Comparison of ENCODE assay signal across 9 mouse cellular contexts in the genomic region with DNA sequence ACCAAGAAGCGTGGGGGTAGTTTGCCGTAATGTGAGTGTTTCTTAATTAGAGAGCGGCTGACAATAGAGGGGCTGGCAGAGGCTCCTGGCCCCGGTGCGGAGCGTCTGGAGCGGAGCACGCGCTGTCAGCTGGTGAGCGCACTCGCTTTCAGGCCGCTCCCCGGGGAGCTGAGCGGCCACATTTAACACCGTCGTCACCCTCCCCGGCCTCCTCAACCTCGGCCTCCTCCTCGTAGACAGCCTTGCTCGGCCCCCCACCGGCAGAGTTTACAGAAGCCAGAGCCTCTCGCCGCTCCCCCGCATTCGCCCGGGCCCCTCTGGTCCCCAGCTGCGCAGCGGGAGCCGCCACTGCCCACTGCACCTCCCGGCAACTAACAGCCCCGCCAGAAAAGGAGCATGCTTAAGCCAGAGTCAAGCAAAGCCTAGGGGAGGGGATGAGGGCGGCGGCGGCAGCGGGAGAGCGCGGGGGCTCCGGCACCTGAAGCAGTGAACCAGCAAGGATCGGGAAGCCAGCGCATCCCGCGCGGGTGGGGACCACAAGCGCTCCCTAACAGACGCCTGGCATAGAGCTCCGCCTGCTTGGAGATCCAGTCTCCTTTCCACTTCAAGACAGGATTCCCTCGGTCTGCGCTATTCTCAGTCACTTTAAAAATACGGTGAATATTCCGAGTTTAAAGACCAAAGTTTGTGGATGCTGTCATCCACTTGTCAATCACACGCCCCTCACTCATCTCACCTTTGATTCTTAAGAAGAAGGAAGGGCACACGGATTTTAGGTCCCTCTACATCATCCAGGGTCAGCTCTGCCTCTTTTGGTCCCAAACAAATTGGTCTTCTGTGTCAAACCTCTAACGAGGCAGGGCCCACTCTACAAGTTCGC. TPM values are rescaled to one million over a fixed set of nuclear protein-coding genes. Genes with fewer than 3 reads are reported as not detected.
A peak's percentile ranks its signal among the peaks of the same experiment; 100 is the strongest.
DNase-seq lines count a peak whose midpoint lies in the region; ATAC-seq lines count a peak whose summit lies in the region.
"Had no signal": no experiment of that assay in that cellular context is flagged by ENCODE, and none has a peak within 500 bp of the region (broad histone marks: within the 10 kb centered on the region; RNA-seq: fewer than 3 reads in every experiment).

No protein-coding gene starts in this region.

- H3K27ac ChIP-seq in forebrain, embryonic 14.5 days (ENCODE audit: low read depth, low read length): no peak overlapping the region

- no peaks in the 10 kb centered on the region for H3K36me3 ChIP-seq in forebrain, embryonic 14.5 days (ENCODE audit: control insufficient read depth, insufficient read depth, low read length)

- intact Hi-C loops in left cerebral cortex, postnatal 4 days (cut with DNase I): no loop called here

- peak overlapping the region; percentile 98 for H3K4me2 ChIP-seq in forebrain, embryonic 14.5 days (ENCODE audit: low read length)

- H3K9me3 ChIP-seq in forebrain, embryonic 14.5 days (replicated peaks; ENCODE audit: control insufficient read depth, low read length): no peaks in the 10 kb centered on the region

- peaks cover 3% of the 10 kb centered on the region; the same call in 1 of the 2 replicates for H3K4me1 ChIP-seq in forebrain, embryonic 14.5 days (ENCODE audit: control insufficient read depth, insufficient read depth, low read length)

- peak; percentile 79 for ATAC-seq in forebrain, embryonic 14.5 days

- whole genome bisulfite sequencing in forebrain, embryonic 14.5 days: 1% methylated on average over 51 of the region's 54 CpGs

- H3K4me3 ChIP-seq in forebrain, embryonic 14.5 days (ENCODE audit: low read depth, low read length): peak overlapping the region; percentile 47

- peak overlapping the region; percentile 56 for H3K9ac ChIP-seq in forebrain, embryonic 14.5 days (ENCODE audit: low read length)

- peaks cover 55% of the 10 kb centered on the region for H3K27me3 ChIP-seq in forebrain, embryonic 14.5 days (replicated peaks; ENCODE audit: control insufficient read depth, insufficient read depth, low read length)

- peak; percentile 84 for DNase-seq in left cerebral cortex, postnatal 4 days
- no peak for DNase-seq in left cerebral cortex, adult 9 months (ENCODE audit: low spot score in 2 of 2)
- peak; percentile 34 to 46 for DNase-seq in cerebellum, postnatal 25 days
- DNase-seq in forebrain, embryonic 14.5 days (ENCODE audit: low spot score): peak; percentile 70
- DNase-seq in kidney, postnatal 4 days: peak; percentile 29 to 36
- DNase-seq in retina, embryonic 14.5 days (ENCODE audit: low spot score): peak; percentile 72
- DNase-seq in adipocyte (ENCODE audit: low spot score): no peak
- no peak for DNase-seq in thymus, postnatal 14 days

RNA-seq across cellular contexts. Expression of gene Atoh1, which starts 5.8 kb away (rescaled TPM):
- not detected for total RNA-seq in left cerebral cortex, postnatal 4 days (2021)
- 0.23 TPM in 1 of 2 replicates, not detected in the other for polyA plus RNA-seq in forebrain, embryonic 14.5 days (2014; fragmentation: Nextera tagmentation; extraction: Ambion mirVana)
- total RNA-seq: left cerebral cortex, postnatal 25 days had no signal

Comparison
In these comparisons a context has a peak if more than half of its experiments do, and no peak if none do; other contexts are left out.
1. DNase-seq: peak in left cerebral cortex, postnatal 4 days (single experiment), cerebellum, postnatal 25 days (2 of 2), forebrain, embryonic 14.5 days (single experiment), kidney, postnatal 4 days (2 of 2) and retina, embryonic 14.5 days (single experiment); none in left cerebral cortex, adult 9 months (0 of 2), adipocyte (single experiment) and thymus, postnatal 14 days (single experiment).